Mouse (Mus musculus) ES-Bruce4 (cell line): ENCODE data around the gene Arhgef1.

Source experiments
- CTCF ChIP-seq: IDR thresholded peaks from one replicate; pipeline ENCODE4 v1.8.1; 2011; ENCODE audit warnings: low read depth, low read length
- EP300 ChIP-seq: IDR thresholded peaks from 2 replicates; pipeline ENCODE4 v1.6.1; 2011; ENCODE audit warnings: low read depth, low read length; ENCODE audit not compliant: insufficient read depth
- POLR2A ChIP-seq: IDR thresholded peaks from one replicate; pipeline ENCODE4 v1.8.1; 2011; ENCODE audit warnings: low read length; ENCODE audit not compliant: insufficient read depth

GRCm38 (mm10) chr7:24973208-24973607 lies 70.5 kb downstream of the Arhgef1 start:
- TF ChIP-seq CTCF (no peak), POLR2A (no peak), EP300 (no peak)
